11 mouse cellular contexts compared by ENCODE assay signal in the genomic region with DNA sequence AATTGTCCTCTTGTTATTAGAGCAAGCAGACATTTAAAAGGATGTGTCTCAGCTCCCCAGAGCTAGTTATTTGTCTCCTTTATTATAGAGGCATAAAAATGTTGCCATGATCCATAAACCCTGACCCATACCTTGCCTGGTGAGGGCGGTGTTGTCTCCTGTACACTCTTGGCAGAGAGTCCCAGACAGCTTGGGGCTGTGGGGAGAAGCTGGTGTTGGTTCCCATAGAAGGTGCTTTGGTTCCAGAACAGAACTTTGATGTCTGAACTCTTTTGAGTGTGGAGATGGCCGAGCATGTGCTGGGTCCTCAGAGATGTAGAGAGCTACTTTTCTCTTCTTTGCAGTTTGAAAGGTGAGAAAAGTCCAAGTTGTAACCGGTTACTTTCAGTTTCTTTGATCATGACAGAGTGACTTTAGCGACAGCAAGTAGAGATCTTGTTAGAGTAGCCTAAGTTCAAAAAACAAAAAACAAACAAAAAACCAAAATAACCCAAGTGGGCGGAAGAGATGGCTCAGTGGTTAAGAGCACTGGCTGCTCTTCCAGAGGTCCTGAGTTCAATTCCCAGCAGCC. TPM values are rescaled to one million over a fixed set of nuclear protein-coding genes. Genes with fewer than 3 reads are reported as not detected.
DNase-seq lines count a peak whose midpoint lies in the region; ATAC-seq and TF ChIP-seq lines count a peak whose summit lies in the region.
"Had no signal": no experiment of that assay in that cellular context is flagged by ENCODE, and none has a peak within 500 bp of the region (broad histone marks: within the 10 kb centered on the region; RNA-seq: fewer than 3 reads in every experiment).

Gene Tmem217 (minus strand): TSS at position 224 of the 571 bp plus-strand sequence.

- WGBS in kidney, postnatal 0 days = 82% methylated on average over 5 of the region's 5 CpGs
- 91% methylated on average over 5 of the region's 5 CpGs for WGBS in neural tube, embryonic 13.5 days

- H3K9me3 ChIP-seq in kidney, postnatal 0 days (replicated peaks; ENCODE audit: low read length) = no peaks in the 10 kb centered on the region
- H3K9me3 ChIP-seq in neural tube, embryonic 13.5 days = no peaks in the 10 kb centered on the region

- H3K27me3 ChIP-seq in kidney, postnatal 0 days (ENCODE audit: insufficient read depth, low read length) = no peaks in the 10 kb centered on the region
- H3K27me3 ChIP-seq in neural tube, embryonic 13.5 days = no peaks in the 10 kb centered on the region; the same call in 1 of the 2 replicates
- H3K27me3 ChIP-seq: Patski had no signal

- H3K9ac ChIP-seq in kidney, postnatal 0 days (ENCODE audit: low read depth, low read length) = no peak within 1 kb of the TSS
- H3K9ac ChIP-seq in neural tube, embryonic 13.5 days = 0 out of 2 replicates have a peak within 1 kb of the TSS, but pooled peaks have one; percentile 97

- H3K4me3 ChIP-seq in kidney, postnatal 0 days (replicated peaks; ENCODE audit: low read depth, low read length) = no peak within 1 kb of the TSS
- no peak within 1 kb of the TSS for H3K4me3 ChIP-seq in neural tube, embryonic 13.5 days

- H3K4me2 ChIP-seq in kidney, postnatal 0 days (ENCODE audit: low read length) = peak within 1 kb of the TSS; percentile 88; the same call in 1 of the 2 replicates
- H3K4me2 ChIP-seq in neural tube, embryonic 13.5 days = peak within 1 kb of the TSS; percentile 98; the same call in 1 of the 2 replicates

- no peak for DNase-seq in kidney, postnatal 0 days (ENCODE audit: low spot score)
- DNase-seq in kidney, postnatal 10 days = no peak
- DNase-seq in right cerebral cortex, adult 18-20 months = no peak
- DNase-seq: kidney, adult 11 months had no signal

- H3K27ac ChIP-seq in kidney, postnatal 0 days = no peak within 1 kb of the TSS
- no peak within 1 kb of the TSS for H3K27ac ChIP-seq in neural tube, embryonic 13.5 days (replicated peaks)

- peaks cover 16% of the 10 kb centered on the region for H3K4me1 ChIP-seq in kidney, postnatal 0 days (replicated peaks; ENCODE audit: insufficient read depth, low read length)
- peaks cover 24% of the 10 kb centered on the region for H3K4me1 ChIP-seq in neural tube, embryonic 13.5 days (replicated peaks)

- no peak for ATAC-seq in kidney, postnatal 0 days (replicated peaks; ENCODE audit: low FRiP score, low read depth)
- peak; percentile 32 for ATAC-seq in activated CD4-positive, CD25-positive, alpha-beta regulatory T cell, adult 4 months
- ATAC-seq in inflammation-experienced regulatory T-cells, adult 6 months = peak; percentile 53
- ATAC-seq in neural tube, embryonic 13.5 days (ENCODE audit: low read depth) = no peak
- no peak for ATAC-seq in monocyte, adult 5-6 weeks (replicated peaks; ENCODE audit: insufficient number of reproducible peaks, low FRiP score, low TSS enrichment, poor library complexity, severe bottlenecking)
- ATAC-seq: forebrain, embryonic 14.5 days; Patski had no signal

- peak; percentile 18; the same call in 1 of the 2 replicates for TF ChIP-seq CTCF in kidney, postnatal 0 days (IDR thresholded peaks at IDR 0.05; ENCODE audit: low read depth)

- H3K36me3 ChIP-seq in kidney, postnatal 0 days (ENCODE audit: insufficient read depth, low read length) = no peaks in the 10 kb centered on the region
- no peaks in the 10 kb centered on the region for H3K36me3 ChIP-seq in neural tube, embryonic 13.5 days

RNA-seq across cellular contexts. Expression of gene Tmem217, which starts in this region (rescaled TPM):
- 0.20 and 0.51 TPM in 2 replicates for polyA plus RNA-seq in kidney, postnatal 0 days (2015; fragmentation: Nextera tagmentation; extraction: Ambion mirVana)
- 1 to 10 TPM in 1 of 2 experiments, under 1 TPM in 1; 0.57 to 2.0 TPM for polyA plus RNA-seq in activated CD4-positive, CD25-positive, alpha-beta regulatory T cell, adult 4 months (2017; shearing (Covaris generic))
- polyA plus RNA-seq in inflammation-experienced regulatory T-cells, adult 6 months (2017; shearing (Covaris generic)) = 1 to 10 TPM in 2 of 3 experiments, not detected in 1; 1.1 to 1.3 TPM
- polyA plus RNA-seq in neural tube, embryonic 13.5 days (2015; fragmentation: Nextera tagmentation; extraction: Ambion mirVana) = 1.1 and 1.9 TPM in 2 replicates
- not detected in 3 replicates for total RNA-seq in monocyte, adult 5-6 weeks (2017)
- total RNA-seq: neutrophil, adult 5-6 weeks had no signal
- polyA plus RNA-seq: forebrain, embryonic 14.5 days had no signal

Comparison
In these comparisons a context has a peak if more than half of its experiments do, and no peak if none do; other contexts are left out.
1. ATAC-seq: peak in activated CD4-positive, CD25-positive, alpha-beta regulatory T cell, adult 4 months (single experiment) and inflammation-experienced regulatory T-cells, adult 6 months (single experiment); none in kidney, postnatal 0 days (single experiment), neural tube, embryonic 13.5 days (single experiment) and monocyte, adult 5-6 weeks (single experiment).